Mouse (Mus musculus): ENCODE results near the gene Tbrg4.
"Not testable (repeated sequence)": the region's sequence is repeated elsewhere in the genome, so short reads cannot be mapped to it uniquely, and the experiment has no call there.

The Tbrg4 gene

DNA sequence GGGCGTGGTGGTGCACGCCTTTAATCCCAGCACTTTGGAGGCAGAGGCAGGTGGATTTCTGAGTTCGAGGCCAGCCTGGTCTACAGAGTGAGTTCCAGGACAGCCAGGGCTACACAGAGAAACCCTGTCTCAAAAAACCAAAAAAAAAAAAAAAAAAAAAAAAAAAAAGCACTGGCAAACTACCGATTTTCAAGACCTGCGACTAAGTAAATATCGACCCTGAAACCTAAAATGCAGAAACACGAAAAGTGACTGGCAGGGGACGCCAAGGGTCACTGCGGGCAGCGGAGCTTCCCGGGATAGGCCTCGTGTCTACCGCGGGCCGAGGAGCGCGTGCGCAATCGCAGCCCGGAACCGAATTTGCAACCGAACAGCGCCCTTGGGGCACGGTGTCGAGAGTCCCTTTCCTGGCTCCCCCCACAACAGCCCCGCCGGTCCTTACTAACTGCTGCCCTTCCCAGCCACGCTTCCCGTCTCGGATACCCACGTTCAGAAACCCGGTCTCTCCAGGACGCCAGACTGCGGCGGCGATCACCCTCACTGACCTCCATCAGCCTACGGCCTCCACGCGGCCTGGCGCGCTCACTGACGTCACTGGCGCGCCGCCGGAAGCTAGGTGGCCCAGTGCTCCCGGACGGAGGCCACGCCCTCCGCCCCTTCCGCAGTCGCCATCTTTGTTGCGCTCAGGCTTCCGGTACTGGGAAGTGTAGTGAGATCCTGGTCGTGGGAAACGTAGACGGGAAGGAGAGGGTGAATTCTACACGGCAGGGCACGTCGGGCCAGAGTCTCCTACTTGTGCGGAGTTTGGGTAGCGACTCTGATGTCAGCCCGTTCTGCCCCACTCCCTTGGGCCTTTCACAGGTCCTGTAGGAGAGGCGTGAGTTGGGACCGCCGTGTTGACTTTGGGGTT lies at the start of gene Tbrg4:
Gene Tbrg4, minus strand, starts transcription at position 590 of the 910 bp plus-strand sequence.
- peak; percentile 93 for DNase-seq

DNA sequence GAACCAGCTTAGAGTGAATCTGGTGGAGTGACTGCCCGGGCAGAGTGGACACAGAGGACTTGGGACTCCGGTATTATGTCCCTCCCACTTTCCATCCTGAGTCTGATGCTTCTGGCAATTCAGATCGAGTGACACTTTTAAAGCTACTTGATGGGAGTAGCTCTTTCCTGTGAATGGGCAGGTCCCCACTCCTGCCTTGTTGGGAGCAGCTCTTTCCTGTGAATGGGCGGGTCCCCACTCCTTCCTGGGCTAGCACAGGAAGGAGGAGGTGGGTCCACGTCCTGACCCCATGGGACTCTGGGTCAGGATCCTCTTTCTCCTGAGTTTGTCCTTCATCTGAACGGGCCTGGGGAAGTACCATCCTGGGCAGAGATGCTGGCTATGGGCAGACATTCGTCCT lies 49.5 kb upstream of the Tbrg4 start:
- DNase-seq, result no peak

DNA sequence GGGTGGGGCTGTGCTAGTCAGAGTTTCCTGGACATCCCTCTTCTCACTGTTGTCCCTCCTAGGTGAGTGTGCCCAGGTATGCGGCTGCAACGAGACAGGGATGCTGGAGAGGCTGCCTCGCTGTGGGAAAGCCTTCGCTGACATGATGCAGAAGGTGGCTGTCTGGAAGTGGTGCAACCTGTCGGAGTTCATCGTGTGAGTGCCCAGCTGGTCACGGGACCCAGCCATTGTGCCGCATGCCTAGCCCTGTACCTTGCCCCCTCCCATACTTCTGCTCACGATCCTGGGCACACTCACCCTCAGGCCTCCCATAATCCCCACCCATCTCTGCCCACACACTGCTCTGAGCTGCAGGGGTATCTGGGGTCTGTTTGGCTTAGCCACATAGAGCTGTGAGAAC lies 48.8 kb upstream of the Tbrg4 start:
- no peak for DNase-seq

DNA sequence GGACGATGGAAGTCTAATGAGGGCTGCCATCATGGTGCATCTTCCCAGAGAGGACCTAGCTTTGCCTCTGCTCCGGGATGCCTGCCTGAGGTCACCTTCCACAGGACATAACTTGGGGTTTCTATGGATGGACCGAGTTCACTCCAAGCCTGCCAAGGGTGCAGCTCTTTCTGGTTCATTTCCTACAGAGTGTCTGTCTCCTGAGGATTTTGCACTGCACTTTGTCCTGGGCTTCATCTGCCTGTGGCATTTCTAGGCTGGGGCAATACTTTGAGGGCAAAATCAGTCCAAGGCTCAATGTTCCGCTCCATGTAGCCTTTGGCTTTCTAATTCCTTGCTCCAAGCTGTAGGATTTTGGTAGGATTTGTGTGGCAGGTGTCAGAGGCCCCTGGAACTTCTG lies 45.0 kb upstream of the Tbrg4 start:
- no peak for DNase-seq

DNA sequence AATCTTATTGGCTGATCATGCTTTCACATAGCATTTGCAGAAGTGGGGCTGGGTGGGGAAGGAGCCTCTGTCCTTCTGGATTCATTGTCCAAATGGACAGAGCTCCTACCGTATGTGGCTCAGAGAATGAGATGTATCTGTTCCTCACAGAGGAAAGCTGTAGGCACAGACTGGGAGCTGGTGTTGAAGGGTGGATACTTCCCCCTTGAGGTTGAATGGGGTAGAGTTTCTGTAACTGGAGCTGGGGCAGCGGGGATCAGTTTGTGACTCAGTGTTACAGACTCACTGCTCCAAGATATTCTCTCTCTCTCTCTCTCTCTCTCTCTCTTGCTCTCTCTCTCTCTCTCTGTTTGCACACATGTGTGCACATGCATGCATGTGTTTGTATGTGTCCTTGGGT lies 44.2 kb upstream of the Tbrg4 start:
- DNase-seq, result no peak

DNA sequence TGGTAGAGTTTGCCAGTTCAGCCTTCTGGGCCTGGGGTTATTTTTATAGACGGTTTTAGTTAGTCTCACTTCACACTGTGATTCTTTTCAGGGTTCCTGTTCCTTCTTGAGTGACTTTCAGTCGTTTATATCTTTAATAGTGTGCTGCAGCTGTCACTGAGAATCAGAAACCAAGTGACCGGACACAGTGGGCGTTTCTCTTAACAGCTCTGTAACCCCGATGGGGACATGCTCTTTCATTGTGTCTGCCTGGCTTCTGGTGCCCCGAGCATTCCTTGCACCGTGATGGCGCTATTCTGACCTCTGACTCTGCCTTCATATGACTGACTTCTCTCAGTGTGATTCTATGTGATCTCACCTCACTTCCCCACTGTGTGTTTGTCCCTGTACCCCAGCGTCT lies 43.2 kb upstream of the Tbrg4 start:
- DNase-seq, result no peak

DNA sequence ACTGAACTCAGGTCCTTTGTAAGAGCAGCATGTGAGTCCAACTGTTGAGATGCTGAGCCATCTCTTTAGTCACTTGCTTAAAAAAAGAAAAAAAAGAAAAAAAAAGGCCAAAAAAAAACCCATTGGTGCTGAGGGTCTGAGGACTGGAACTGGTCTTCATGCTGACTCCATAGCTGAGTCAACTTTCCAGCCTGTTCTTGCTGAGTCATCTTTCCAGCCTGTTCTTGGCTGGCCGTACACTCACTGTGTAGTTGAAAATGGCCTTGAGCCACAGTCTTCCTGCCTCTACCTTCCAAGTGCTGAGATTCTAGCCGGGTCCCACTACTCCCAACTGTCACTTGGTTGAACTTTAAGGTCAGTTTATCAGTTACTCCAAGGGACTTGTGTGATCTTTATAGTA lies 40.8 kb upstream of the Tbrg4 start:
- DNase-seq, result no peak

DNA sequence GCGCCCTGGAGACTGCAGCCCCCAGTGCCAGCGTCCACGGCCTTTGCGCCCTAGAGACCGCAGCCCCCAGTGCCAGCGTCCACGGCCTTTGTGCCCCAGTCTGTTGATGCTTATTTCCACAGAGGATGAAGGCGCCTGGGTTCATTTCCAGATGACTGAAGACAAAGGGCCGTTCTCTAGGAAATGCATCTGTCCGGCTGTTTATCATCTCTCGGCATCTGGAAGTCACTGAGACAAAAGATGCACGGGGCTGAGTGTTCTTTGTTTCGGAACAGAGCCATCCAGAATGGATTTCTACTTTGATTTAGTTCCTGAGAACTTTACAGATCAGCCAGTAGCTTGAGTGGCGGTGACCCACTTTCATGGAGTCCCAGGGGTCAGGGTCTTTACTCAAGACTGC lies 35.3 kb upstream of the Tbrg4 start:
- no peak for DNase-seq

DNA sequence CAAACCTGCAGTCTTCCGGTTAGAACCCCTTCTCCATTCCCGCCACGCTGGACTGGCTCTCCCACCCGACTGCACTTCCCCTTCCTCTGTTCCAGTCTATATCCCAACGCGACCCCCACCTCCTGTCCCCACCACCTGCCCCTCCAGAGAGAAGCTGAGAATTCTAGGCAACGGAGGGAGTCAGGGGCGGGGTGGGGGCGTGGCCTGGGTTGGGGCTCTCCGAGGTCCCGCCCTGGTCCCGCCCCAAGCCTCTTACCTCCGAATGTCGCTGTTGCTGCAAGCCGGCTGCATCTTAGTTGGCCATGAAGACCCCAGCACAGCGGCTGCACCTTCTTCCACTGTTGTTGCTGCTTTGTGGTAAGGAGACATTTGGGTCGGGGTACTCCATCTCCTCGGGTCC lies 32.4 kb upstream of the Tbrg4 start, which contains the start of gene Ramp3:
Gene Ramp3, plus strand, starts transcription at position 251 of the 400 bp plus-strand sequence.
- peak; percentile 14 for DNase-seq

DNA sequence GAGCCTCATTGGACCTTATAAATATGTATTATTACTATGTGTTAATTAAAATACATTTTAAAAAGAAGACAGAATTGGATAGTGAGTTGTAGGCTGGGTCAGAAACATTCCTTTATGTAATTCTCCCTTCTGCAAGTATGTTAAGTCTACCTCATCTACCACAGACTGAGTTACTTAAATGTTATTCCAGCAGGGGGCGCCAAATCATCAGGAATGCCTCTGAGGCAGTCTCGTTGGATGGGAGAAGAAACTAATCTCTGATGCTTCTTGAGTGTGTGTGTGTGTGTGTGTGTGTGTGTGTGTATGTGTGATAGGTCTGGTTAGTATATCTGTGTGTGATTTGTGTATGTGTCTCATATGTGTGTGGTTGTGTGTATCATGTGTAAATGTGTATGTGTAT lies 29.0 kb upstream of the Tbrg4 start:
- peak; percentile 90 for DNase-seq

DNA sequence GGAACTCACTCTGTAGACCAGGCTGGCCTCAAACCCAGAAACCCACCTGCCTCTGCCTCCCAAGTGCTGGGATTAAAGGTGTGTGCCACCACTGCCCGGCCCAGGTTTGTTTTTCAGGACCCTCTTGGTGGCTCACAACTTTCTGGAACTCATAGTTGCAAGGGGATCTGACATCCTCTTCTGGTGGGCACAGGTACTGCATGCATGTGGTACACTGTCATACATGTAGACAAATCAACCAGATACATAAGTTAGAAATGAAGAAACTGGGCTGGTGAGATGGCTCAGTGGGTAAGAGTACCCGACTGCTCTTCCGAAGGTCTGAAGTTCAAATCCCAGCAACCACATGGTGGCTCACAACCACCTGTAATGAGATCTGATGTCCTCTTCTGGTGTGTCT lies 27.1 kb upstream of the Tbrg4 start:
- DNase-seq, result not testable (repeated sequence)

DNA sequence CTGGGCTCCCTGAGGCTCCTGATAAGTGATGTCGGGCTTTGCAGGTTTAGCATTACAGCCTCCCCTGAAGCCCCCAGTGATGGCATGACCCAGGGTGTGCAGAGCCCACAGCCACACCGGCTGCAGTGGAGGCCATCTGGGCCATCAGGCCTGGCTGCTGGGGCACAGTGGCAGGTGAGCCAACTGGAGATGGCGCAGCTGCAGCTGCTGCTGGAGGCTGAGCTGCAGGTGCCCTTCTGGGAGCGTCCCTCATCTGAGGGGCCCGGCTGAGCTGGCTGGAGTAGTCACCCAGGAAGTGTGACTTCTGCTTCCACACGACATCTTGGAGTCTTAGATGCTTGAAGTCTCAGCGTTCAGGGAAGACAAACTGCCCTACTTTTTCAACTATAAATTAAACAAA lies 24.7 kb upstream of the Tbrg4 start:
- DNase-seq, result no peak

DNA sequence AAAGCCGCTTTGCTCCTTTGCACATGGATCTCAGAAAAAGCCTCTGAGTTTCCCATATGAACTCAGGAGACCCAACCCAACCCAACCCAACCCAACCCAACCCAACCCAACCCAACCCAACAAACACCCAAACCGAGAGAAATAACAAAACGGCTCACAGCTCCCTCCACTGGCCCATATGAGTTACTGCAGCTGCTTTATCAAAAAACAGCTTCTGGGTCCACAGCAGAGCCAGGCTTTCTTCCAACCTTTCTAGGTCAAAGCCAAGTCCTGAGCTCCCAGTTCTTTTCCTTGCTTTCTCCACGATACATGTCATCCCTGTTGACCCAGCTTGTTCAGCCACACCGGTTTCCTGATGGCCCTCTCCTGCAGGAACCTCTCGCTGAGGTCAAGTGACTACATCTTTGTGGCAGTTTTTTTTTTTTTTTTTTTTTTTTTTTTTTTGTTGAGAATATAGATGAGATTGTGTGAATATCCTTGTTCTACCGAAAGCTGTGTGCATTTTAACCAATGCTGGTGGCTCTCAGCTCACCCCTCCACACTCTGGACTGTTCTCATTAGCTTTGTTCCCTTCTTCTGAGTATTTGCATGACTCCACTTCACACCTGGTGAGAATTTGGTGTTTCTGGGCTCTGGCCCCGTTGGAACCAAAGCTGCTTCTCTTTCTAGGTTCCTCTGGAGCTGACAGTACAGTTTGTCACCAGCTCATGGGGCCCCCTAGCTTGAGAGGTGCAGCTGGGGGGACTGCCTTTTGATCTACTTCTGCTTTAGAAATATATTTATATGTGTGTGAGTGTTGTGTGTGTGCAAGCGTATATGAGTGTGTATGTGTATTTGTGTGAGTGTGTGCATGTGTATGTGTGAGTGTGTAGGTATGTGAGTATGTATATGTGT lies 22.2 kb upstream of the Tbrg4 start:
- no peak for DNase-seq

DNA sequence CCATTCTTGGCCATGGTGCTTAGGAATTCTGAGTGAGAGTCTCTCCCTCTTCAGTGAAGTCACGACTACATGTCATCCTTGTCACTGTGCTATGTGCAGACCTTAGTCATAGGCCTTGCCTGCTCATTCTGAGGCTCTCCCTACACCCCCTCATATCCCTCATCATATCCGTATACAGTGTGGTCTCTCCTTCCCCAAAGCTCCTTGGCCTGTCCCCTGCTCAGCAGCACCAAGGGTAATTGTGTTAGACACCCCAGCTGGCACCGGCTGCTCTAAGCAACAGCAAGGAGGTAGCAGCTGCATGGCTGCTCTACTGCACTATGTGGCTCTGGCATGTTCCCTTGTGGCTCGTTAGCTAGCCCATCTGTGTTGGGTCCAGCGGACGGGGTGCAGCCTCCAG lies 18.7 kb upstream of the Tbrg4 start:
- DNase-seq, result no peak

DNA sequence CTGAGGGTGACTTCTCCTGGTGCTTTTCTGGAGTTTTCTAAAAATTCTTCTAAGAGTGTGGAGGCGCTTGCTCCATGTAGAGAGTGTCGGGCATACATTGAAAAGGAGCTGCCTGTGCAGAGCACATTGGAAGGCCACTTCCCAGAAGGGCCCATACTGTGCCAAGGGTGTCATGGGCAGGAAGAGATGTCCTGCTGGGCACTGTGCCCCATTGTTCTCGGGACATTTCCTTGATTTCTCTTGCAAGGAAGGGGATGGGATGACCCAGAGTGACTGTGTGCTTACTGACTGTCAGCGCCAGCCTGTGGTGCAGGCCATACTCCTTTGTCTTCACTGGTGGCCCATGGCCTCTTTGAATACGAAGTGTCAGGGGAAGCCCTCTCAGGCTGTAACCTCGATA lies 13.2 kb upstream of the Tbrg4 start:
- peak; percentile 12 for DNase-seq

DNA sequence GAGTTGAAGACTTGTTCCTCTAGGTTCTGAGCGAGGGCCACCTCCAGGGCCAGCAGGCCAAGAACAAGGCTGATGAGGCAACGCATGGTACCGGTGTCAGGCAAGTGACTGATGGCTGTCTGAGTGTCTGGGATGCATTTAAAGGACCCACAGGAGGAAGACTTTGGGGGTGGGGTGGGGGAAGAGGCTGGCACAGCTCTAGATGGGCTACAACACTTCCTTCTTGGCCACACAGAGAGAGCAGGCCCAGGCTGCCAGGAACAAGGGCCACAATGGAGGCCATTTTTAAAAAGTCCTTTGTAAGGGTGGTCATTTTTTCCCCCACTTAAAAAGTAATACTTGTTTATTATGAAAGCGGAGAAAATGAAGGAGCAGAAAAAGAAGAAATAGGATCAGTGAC lies 12.7 kb upstream of the Tbrg4 start, which contains the start of gene Wap:
Gene Wap, minus strand, starts transcription at position 101 of the 400 bp plus-strand sequence.
- DNase-seq, result no peak

DNA sequence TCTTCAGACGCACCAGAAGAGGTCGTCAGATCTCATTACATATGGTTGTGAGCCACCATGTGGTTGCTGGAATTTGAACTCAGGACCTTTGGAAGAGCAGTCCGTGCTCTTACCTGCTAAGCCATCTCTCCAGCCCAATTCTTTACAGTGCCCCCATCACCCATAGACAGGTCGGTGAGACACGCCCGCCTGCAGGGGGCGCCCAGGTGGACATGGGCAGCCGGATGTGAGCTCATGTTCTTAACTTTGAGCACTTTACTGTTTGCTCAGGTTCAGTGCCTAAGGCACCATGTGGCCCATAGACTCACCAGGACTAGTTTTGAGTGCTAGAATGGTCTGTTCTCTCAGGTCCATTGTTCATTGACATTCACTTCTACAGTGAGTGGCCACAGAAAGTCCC lies 10.3 kb upstream of the Tbrg4 start:
- DNase-seq, result no peak

DNA sequence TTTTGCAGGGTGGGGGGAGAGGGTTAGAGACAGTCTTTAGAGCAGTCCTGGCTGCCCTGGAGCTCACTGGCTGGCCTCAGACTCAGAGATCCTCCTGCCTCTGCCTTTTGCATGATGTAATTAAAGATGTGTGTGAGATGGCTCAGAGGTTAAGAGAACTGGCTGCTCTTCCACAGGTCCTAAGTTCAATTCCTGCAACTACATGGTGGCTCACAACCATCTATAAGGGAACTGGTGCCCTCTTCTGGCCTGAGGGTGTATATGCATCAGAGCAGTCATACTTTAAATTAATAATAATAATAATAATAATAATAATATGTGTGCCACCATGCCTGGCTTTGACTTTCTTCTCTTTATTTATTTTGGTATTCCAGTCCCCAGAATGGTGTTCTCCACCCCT lies 3.8 kb upstream of the Tbrg4 start:
- DNase-seq, result peak; percentile 35

DNA sequence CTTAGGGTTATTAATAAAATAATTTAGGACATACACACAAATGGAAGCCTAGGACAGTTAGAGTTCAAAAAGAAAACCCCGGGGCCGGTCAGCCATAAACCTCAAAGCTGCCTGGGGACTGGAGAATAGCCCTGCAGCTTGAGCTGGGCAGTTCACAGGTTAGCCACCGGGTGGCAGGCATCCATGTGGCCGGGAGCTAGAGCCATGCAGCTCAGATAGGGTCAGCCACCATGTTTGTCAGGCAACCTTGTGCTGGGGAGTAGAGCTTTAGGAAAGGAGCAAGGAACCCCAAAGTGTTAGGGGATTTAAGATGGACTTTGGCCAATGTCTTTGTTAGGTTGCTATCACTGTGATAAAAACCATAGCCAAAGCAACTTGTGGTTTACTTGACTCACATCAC lies 2.7 kb upstream of the Tbrg4 start:
- peak; percentile 57 for DNase-seq

DNA sequence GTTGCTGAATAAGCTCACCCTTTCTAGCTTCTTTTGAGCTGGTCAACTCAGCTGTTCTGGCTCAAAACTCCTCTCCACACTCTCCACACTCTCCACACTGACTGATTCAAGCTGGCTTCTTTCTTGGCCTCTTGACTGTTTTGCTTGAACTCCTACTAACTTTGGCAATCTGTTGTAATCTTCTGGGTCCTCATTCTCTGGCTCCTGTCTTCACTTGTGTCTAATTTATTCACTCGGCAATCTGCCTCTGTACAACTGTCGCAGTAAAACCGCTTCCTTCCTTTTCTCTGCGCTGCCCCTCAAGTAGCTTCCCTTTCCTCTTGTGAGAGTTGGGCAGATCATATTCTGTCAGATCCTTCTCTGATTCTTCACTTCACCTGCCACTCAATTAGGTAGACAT lies 1.9 kb upstream of the Tbrg4 start:
- no peak for DNase-seq

DNA sequence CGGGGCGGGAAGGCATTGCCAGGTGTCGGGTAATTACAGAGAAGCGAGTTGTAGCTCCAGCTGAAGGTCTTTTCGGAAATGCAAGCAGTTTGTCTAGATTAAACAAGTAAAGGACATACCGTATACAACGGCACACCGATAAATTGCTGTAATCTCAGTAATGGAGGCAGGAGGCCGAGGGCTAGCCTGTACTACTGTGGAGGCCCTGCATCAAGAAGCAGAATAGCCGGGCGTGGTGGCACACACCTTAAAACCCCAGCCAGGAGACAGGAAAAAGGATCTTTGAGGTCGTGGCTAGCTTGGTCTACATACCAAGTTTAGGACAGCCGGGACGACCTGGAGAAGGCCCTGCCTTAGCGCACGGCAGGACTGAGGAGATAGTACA lies 513 bp upstream of the Tbrg4 start:
- DNase-seq, result no peak

DNA sequence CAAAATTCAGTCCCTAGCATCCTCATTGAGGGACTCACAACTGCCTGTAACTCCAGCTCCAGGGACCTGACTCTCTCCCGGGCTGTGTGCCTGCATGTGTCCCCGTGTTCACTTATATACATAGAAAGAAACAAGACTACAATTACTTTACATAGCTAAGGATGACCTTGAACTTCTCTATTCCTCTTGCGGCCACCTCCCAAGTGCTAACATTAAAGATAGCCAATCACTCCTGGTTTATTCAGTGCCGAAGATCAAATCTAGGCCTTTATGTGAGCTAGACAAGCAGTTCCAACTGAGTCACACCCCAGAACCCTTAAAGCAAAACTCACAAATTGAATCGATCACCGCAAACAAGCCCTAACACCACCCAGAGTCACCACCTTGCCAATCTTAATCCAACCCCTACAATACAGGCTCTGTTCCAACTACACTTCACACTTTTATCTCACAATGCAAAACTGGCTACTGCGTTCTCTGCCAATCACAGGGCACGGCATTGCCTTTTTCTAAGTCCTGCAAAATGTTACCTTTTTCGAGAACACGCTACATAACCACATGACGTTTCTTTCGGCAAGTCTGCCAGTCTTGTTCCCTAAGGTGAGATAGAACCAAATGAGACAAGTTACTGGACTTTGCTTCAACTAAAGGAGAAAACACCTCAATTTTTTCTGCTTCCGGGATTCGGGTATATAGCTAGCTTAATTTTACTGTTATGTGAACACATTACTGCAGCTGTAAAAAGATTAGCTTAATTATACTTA lies 1.1 kb downstream of the Tbrg4 start:
- no peak for DNase-seq

DNA sequence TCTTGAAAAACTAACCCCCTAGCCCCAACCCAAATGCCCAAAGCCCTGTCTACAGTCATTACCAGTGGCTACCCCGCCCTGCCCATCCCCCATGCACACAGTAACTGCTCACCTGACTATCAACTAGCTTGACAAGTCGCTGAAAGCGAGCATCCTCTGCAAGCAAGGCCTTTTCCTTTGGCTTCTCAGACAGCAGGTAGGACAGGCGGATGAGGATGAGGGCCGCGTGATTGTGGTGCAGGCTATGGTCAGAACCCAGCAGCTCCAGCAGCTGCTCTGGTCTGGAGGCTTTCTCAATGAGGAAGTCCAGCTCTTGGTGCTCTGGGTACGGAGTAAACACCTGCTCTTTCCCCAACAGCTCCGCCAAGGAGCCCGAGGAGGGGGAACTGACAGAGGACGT lies 2.2 kb downstream of the Tbrg4 start:
- DNase-seq, result no peak
